10 mouse cellular contexts compared by ENCODE assay signal in genomic region chr14:20481211-20481610, GRCm38 (mm10). TPM values are rescaled to one million over a fixed set of nuclear protein-coding genes. Genes with fewer than 3 reads are reported as not detected.
DNase-seq lines count a peak whose midpoint lies in the region; ATAC-seq lines count a peak whose summit lies in the region.
"Had no signal": no experiment of that assay in that cellular context is flagged by ENCODE, and none has a peak within 500 bp of the region (broad histone marks: within the 10 kb centered on the region; RNA-seq: fewer than 3 reads in every experiment).

No protein-coding gene starts in this region.

- peaks cover 15% of the 10 kb centered on the region for H3K27me3 ChIP-seq in forebrain, embryonic 10.5 days (ENCODE audit: poor library complexity, severe bottlenecking)
- peaks cover 12% of the 10 kb centered on the region for H3K27me3 ChIP-seq in hindbrain, embryonic 10.5 days (ENCODE audit: insufficient read depth, poor library complexity, severe bottlenecking)
- H3K27me3 ChIP-seq: embryonic facial prominence, embryonic 12.5 days had no signal

- ATAC-seq in activated CD4-positive, CD25-positive, alpha-beta regulatory T cell, adult 4 months, result no peak

- WGBS in forebrain, embryonic 10.5 days, result 23% methylated on average over 5 of the region's 5 CpGs
- WGBS in hindbrain, embryonic 10.5 days, result 22% methylated on average over 5 of the region's 5 CpGs

- H3K9me3 ChIP-seq in forebrain, embryonic 10.5 days, result no peaks in the 10 kb centered on the region
- no peaks in the 10 kb centered on the region for H3K9me3 ChIP-seq in hindbrain, embryonic 10.5 days
- H3K9me3 ChIP-seq: embryonic facial prominence, embryonic 12.5 days had no signal

- H3K4me1 ChIP-seq in forebrain, embryonic 10.5 days, result peaks cover 39% of the 10 kb centered on the region
- peaks cover 20% of the 10 kb centered on the region for H3K4me1 ChIP-seq in hindbrain, embryonic 10.5 days (replicated peaks)

- H3K4me3 ChIP-seq in forebrain, embryonic 10.5 days, result no peak overlapping the region
- no peak overlapping the region for H3K4me3 ChIP-seq in hindbrain, embryonic 10.5 days
- H3K4me3 ChIP-seq: embryonic facial prominence, embryonic 12.5 days had no signal

- DNase-seq in cerebellum, postnatal 10 days, result peak; percentile 11 to 22
- DNase-seq in cerebellum, postnatal 36 days, result no peak
- peak; percentile 43 for DNase-seq in 416B (ENCODE audit: low read depth)
- peak; percentile 70 for DNase-seq in c-Kit-positive CD71-positive TER-119-negative erythroid progenitor cells, embryonic 14.5 days (ENCODE audit: low read depth)
- peak; percentile 62 for DNase-seq in lung, postnatal 36 days
- no peak for DNase-seq in forebrain, embryonic 10.5 days (ENCODE audit: extremely low spot score, low spot score)
- DNase-seq in hindbrain, embryonic 10.5 days (ENCODE audit: low spot score), result no peak
- DNase-seq: left cerebral cortex, postnatal 4 days had no signal

- H3K36me3 ChIP-seq in forebrain, embryonic 10.5 days (replicated peaks), result peaks cover 25% of the 10 kb centered on the region
- peaks cover 25% of the 10 kb centered on the region for H3K36me3 ChIP-seq in hindbrain, embryonic 10.5 days

- H3K27ac ChIP-seq in forebrain, embryonic 10.5 days, result no peak overlapping the region
- no peak overlapping the region for H3K27ac ChIP-seq in hindbrain, embryonic 10.5 days
- H3K27ac ChIP-seq: embryonic facial prominence, embryonic 12.5 days had no signal

RNA-seq across cellular contexts. Expression of gene Anxa7, which starts 1.3 kb away (rescaled TPM):
- polyA plus RNA-seq in forebrain, embryonic 10.5 days (2016; fragmentation: Nextera tagmentation; extraction: Ambion mirVana), result 18.7 and 18.8 TPM in 2 replicates
- polyA plus RNA-seq in hindbrain, embryonic 10.5 days (2016; fragmentation: Nextera tagmentation; extraction: Ambion mirVana), result 12.8 and 16.2 TPM in 2 replicates
- polyA plus RNA-seq in activated CD4-positive, CD25-positive, alpha-beta regulatory T cell, adult 4 months (2017; shearing (Covaris generic)), result 10 to 100 TPM; 51.3 to 57.5 TPM

RNA-seq across cellular contexts. Expression of gene Mss51, which starts 15.5 kb away (rescaled TPM):
- 1.3 TPM in 2 replicates for polyA plus RNA-seq in forebrain, embryonic 10.5 days (2016; fragmentation: Nextera tagmentation; extraction: Ambion mirVana)
- 0.80 and 0.88 TPM in 2 replicates for polyA plus RNA-seq in hindbrain, embryonic 10.5 days (2016; fragmentation: Nextera tagmentation; extraction: Ambion mirVana)
- 1 to 10 TPM in 1 of 2 experiments, under 1 TPM in 1; 0.60 to 2.5 TPM for polyA plus RNA-seq in activated CD4-positive, CD25-positive, alpha-beta regulatory T cell, adult 4 months (2017; shearing (Covaris generic))

RNA-seq across cellular contexts. Expression of gene Cfap70, which starts 29.2 kb away (rescaled TPM):
- polyA plus RNA-seq in forebrain, embryonic 10.5 days (2016; fragmentation: Nextera tagmentation; extraction: Ambion mirVana), result 0.55 and 1.3 TPM in 2 replicates
- polyA plus RNA-seq in hindbrain, embryonic 10.5 days (2016; fragmentation: Nextera tagmentation; extraction: Ambion mirVana), result 1.0 and 1.3 TPM in 2 replicates
- polyA plus RNA-seq in activated CD4-positive, CD25-positive, alpha-beta regulatory T cell, adult 4 months (2017; shearing (Covaris generic)), result not detected

Comparison
In these comparisons a context has a peak if more than half of its experiments do, and no peak if none do; other contexts are left out.
1. DNase-seq: peak in cerebellum, postnatal 10 days (2 of 2), 416B (single experiment), c-Kit-positive CD71-positive TER-119-negative erythroid progenitor cells, embryonic 14.5 days (single experiment) and lung, postnatal 36 days (single experiment); none in cerebellum, postnatal 36 days (0 of 2), forebrain, embryonic 10.5 days (single experiment) and hindbrain, embryonic 10.5 days (single experiment).